Mouse (Mus musculus) CH12.LX (cell line): ENCODE measurements around the gene Ube2f. TPM values are rescaled to one million over a fixed set of nuclear protein-coding genes. Genes with fewer than 3 reads are reported as not detected.

Experiments used
- DNase-seq: peaks from one replicate; pipeline ENCODE4 v3.0.0-alpha.2; 2013; ENCODE audit errors: extremely low read depth
- H3K27ac ChIP-seq: 2 replicates; pipeline ENCODE4 v1.5.1; 2012; ENCODE audit warnings: low read depth, mild to moderate bottlenecking, control low read depth, moderate library complexity; ENCODE audit not compliant: insufficient read depth
- H3K27me3 ChIP-seq: replicated peaks from 2 replicates; pipeline ENCODE3; 2012; ENCODE audit warnings: inconsistent platforms
- H3K36me3 ChIP-seq, 2 experiments: replicated peaks in 1 of 2; 2 replicates each; pipeline versions ENCODE3 to v1.6.1; 2012; ENCODE audit warnings: inconsistent platforms in 1 of 2, low read length in 1 of 2, mild to moderate bottlenecking in 1 of 2, mixed read lengths in 1 of 2, moderate library complexity in 1 of 2; ENCODE audit not compliant: control insufficient read depth in 1 of 2, insufficient read depth in 1 of 2
- H3K4me1 ChIP-seq, 2 experiments: 2 replicates each; pipeline ENCODE4 v1.6.1; 2012; ENCODE audit warnings: inconsistent platforms in 1 of 2, moderate library complexity in 1 of 2; ENCODE audit not compliant: insufficient read depth in 2 of 2, control insufficient read depth in 1 of 2
- H3K4me2 ChIP-seq: 2 replicates; pipeline ENCODE4 v1.6.1; 2012; ENCODE audit warnings: low read depth, mild to moderate bottlenecking, control low read depth; ENCODE audit not compliant: poor library complexity, insufficient read depth, severe bottlenecking
- H3K4me3 ChIP-seq, 3 experiments: fragments of 150-350 bp in 1 of 3; sonication (generic) in 1 of 3; replicated peaks in 1 of 3; 2 replicates each; pipeline versions ENCODE3 to v1.5.1; 2011 to 2012; ENCODE audit warnings: low read depth in 2 of 3, low read length in 2 of 3, mild to moderate bottlenecking in 2 of 3, moderate library complexity in 2 of 3, control low read depth in 1 of 3, improper control_type of control experiment in 1 of 3, inconsistent platforms in 1 of 3, mixed read lengths in 1 of 3; ENCODE audit not compliant: poor library complexity in 1 of 3
- H3K79me2 ChIP-seq: replicated peaks from 2 replicates; pipeline ENCODE4 v1.6.1; 2012; ENCODE audit warnings: mild to moderate bottlenecking, moderate library complexity; ENCODE audit not compliant: control insufficient read depth, poor library complexity, insufficient read depth, severe bottlenecking; ENCODE audit errors: extremely low read depth
- H3K9ac ChIP-seq: 2 replicates; pipeline ENCODE4 v1.6.1; 2012; ENCODE audit warnings: low read depth, mild to moderate bottlenecking, control low read depth, moderate library complexity; ENCODE audit not compliant: insufficient read depth
- H3K9me3 ChIP-seq: replicated peaks from 2 replicates; pipeline ENCODE3; 2012; ENCODE audit warnings: low read length, inconsistent platforms, mixed read lengths
- CHD1 ChIP-seq: IDR thresholded peaks from 2 replicates; pipeline ENCODE4 v1.6.1; 2012; ENCODE audit warnings: low read depth, low read length, improper control_type of control experiment, inconsistent platforms
- CHD2 ChIP-seq: IDR thresholded peaks from 2 replicates; pipeline ENCODE4 v1.6.1; 2011; ENCODE audit warnings: low read length, improper control_type of control experiment
- CTCF ChIP-seq, 2 experiments: IDR thresholded peaks in 1 of 2; conservative IDR thresholded peaks in 1 of 2; 2 replicates each; pipeline ENCODE4 v1.5.1; 2011 to 2012; ENCODE audit warnings: low read depth in 2 of 2, low read length in 2 of 2, improper control_type of control experiment in 1 of 2, inconsistent platforms in 1 of 2, mild to moderate bottlenecking in 1 of 2, moderate library complexity in 1 of 2
- E2F4 ChIP-seq: IDR thresholded peaks from 2 replicates; pipeline ENCODE4 v1.6.1; 2011; ENCODE audit warnings: low read depth, low read length, improper control_type of control experiment; ENCODE audit not compliant: insufficient replicate concordance
- ELF1 ChIP-seq: IDR thresholded peaks from 2 replicates; pipeline ENCODE4 v1.6.1; 2014; ENCODE audit warnings: low read depth, mild to moderate bottlenecking, inconsistent platforms, low read length, improper control_type of control experiment
- EP300 ChIP-seq: IDR thresholded peaks from 2 replicates; pipeline ENCODE4 v1.6.1; 2011; ENCODE audit warnings: low read length, improper control_type of control experiment
- ETS1 ChIP-seq: conservative IDR thresholded peaks from 2 replicates; pipeline ENCODE4 v1.6.1; 2012; ENCODE audit warnings: low read depth, mild to moderate bottlenecking, inconsistent platforms, low read length, improper control_type of control experiment, moderate library complexity
- IRF4 ChIP-seq: IDR thresholded peaks from 2 replicates; pipeline ENCODE4 v1.6.1; 2014; ENCODE audit warnings: low read depth, mild to moderate bottlenecking, inconsistent platforms, low read length, improper control_type of control experiment
- JUND ChIP-seq: conservative IDR thresholded peaks from 2 replicates; pipeline ENCODE4 v1.6.1; 2011; ENCODE audit warnings: low read depth, low read length, improper control_type of control experiment
- MAX ChIP-seq: IDR thresholded peaks from 2 replicates; pipeline ENCODE4 v1.6.1; 2011; ENCODE audit warnings: low read length, improper control_type of control experiment
- MEF2A ChIP-seq: IDR thresholded peaks from 2 replicates; pipeline ENCODE4 v1.6.1; 2014; ENCODE audit warnings: low read depth, mild to moderate bottlenecking, inconsistent platforms, low read length, improper control_type of control experiment, borderline replicate concordance
- MYC ChIP-seq: IDR thresholded peaks from 2 replicates; pipeline ENCODE4 v1.6.1; 2011; ENCODE audit warnings: low read depth, mild to moderate bottlenecking, improper control_type of control experiment, low read length
- NRF1 ChIP-seq: IDR thresholded peaks from 2 replicates; pipeline ENCODE4 v1.6.1; 2014; ENCODE audit warnings: low read depth, mild to moderate bottlenecking, inconsistent platforms, low read length, improper control_type of control experiment, moderate library complexity
- PAX5 ChIP-seq: IDR thresholded peaks from 2 replicates; pipeline ENCODE4 v1.6.1; 2012; ENCODE audit warnings: low read length, inconsistent platforms, mixed read lengths
- POLR2A ChIP-seq: IDR thresholded peaks from 2 replicates; pipeline ENCODE4 v1.6.1; 2011; ENCODE audit warnings: low read depth, mild to moderate bottlenecking, improper control_type of control experiment, low read length
- POLR2AphosphoS2 ChIP-seq: IDR thresholded peaks from 2 replicates; pipeline ENCODE4 v1.6.1; 2011; ENCODE audit warnings: low read depth, low read length, improper control_type of control experiment
- RCOR1 ChIP-seq: conservative IDR thresholded peaks from 2 replicates; pipeline ENCODE4 v1.6.1; 2012; ENCODE audit warnings: low read depth, mild to moderate bottlenecking, inconsistent platforms, low read length, improper control_type of control experiment
- SIN3A ChIP-seq: IDR thresholded peaks from 2 replicates; pipeline ENCODE4 v1.6.1; 2012; ENCODE audit warnings: low read length, improper control_type of control experiment, inconsistent platforms
- SMC3 ChIP-seq: IDR thresholded peaks from 2 replicates; pipeline ENCODE4 v1.6.1; 2011; ENCODE audit warnings: low read depth, low read length, improper control_type of control experiment
- TBP ChIP-seq: conservative IDR thresholded peaks from 2 replicates; pipeline ENCODE4 v1.6.1; 2011; ENCODE audit warnings: low read depth, low read length, improper control_type of control experiment
- USF1 ChIP-seq: IDR thresholded peaks from 2 replicates; pipeline ENCODE4 v1.6.1; 2014; ENCODE audit warnings: low read depth, mild to moderate bottlenecking, inconsistent platforms, low read length, improper control_type of control experiment
- USF2 ChIP-seq: conservative IDR thresholded peaks from 2 replicates; pipeline ENCODE4 v1.6.1; 2011; ENCODE audit warnings: low read depth, low read length, improper control_type of control experiment
- ZC3H11A ChIP-seq: IDR thresholded peaks from 2 replicates; pipeline ENCODE4 v1.6.1; 2012; ENCODE audit warnings: low read depth, mild to moderate bottlenecking, inconsistent platforms, low read length, improper control_type of control experiment
- ZKSCAN1 ChIP-seq: IDR thresholded peaks from 2 replicates; pipeline ENCODE4 v1.6.1; 2012; ENCODE audit warnings: low read depth, inconsistent platforms, low read length, improper control_type of control experiment, borderline replicate concordance
- ZMIZ1 ChIP-seq: IDR thresholded peaks from 2 replicates; pipeline ENCODE4 v1.6.1; 2012; ENCODE audit warnings: low read depth, mild to moderate bottlenecking, inconsistent platforms, low read length, improper control_type of control experiment
- ZNF384 ChIP-seq: IDR thresholded peaks from 2 replicates; pipeline ENCODE4 v1.6.1; 2012; ENCODE audit warnings: low read depth, low read length, improper control_type of control experiment, inconsistent platforms
- dilution Hi-C: fragments of 300-500 bp; cut with MboI; formaldehyde crosslinking; loops from 2 replicates; pipeline ENCODE4 v1.14.3; 2020; ENCODE audit warnings: low sequenced_read_pairs; ENCODE audit not compliant: extremely low pct_unique_long_range_greater_than_20kb, extremely low pct_ligation_motif_present
- in situ Hi-C: fragments of 300-500 bp; cut with MboI; formaldehyde crosslinking; loops from 3 replicates; pipeline ENCODE4 v1.14.3; 2019; ENCODE audit warnings: low sequenced_read_pairs, low pct_ligation_motif_present, low pct_unique_long_range_greater_than_20kb, mixed read lengths
- polyA plus RNA-seq: library from polyadenylated mRNA; unstranded; fragments of >175 nt; gene quantifications from 2 replicates; pipeline ENCODE4 v1.2.1, GENCODE M21; 2012; ENCODE audit warnings: low read depth; ENCODE audit not compliant: insufficient read length
- total RNA-seq, 2 experiments: library from RNA; depleted of rRNA; stranded (reverse); fragments of 300-350 nt in 1 of 2; fragments of >200 nt in 1 of 2; gene quantifications; 2 replicates each; pipeline ENCODE4 v1.2.3; 2012 to 2014

Gene Ube2f
- total and polyA plus RNA-seq, 3 experiments = 30.3 to 70.5 (median 58.1) TPM

GRCm38 (mm10) chr1:91309366-91310085 is 59.4 kb downstream of the Ube2f start:
- Histone ChIP-seq H3K4me3 (no peak overlapping the region), H3K4me1 (peaks cover 3 to 31% of the 10 kb centered on the region in 2 experiments), H3K27me3 (no peaks in the 10 kb centered on the region), H3K4me2 (no peak overlapping the region), H3K79me2 (no peaks in the 10 kb centered on the region), H3K9me3 (no peaks in the 10 kb centered on the region), H3K36me3 (peaks cover 60 to 92% of the 10 kb centered on the region in 2 experiments), H3K27ac (no peak overlapping the region), H3K9ac (no peak overlapping the region)
- TF ChIP-seq ZKSCAN1 (no peak), ELF1 (no peak), CHD1 (no peak), MEF2A (no peak), POLR2A (no peak)
- in situ Hi-C loops = no loop called here
- dilution Hi-C loops = no loop called here
- DNase-seq = no peak

GRCm38 (mm10) chr1:91312273-91312672 is 62.2 kb downstream of the Ube2f start:
- Histone ChIP-seq H3K36me3 (peaks cover 53 to 93% of the 10 kb centered on the region in 2 experiments), H3K79me2 (no peaks in the 10 kb centered on the region)
- dilution Hi-C loops = no loop called here

GRCm38 (mm10) chr1:91313251-91313650 is 63.1 kb downstream of the Ube2f start:
- Histone ChIP-seq H3K36me3 (peaks cover 49 to 94% of the 10 kb centered on the region in 2 experiments), H3K9ac (no peak overlapping the region; the same call in 1 of the 2 replicates), H3K9me3 (no peaks in the 10 kb centered on the region), H3K27me3 (no peaks in the 10 kb centered on the region), H3K4me1 (peaks cover 3 to 31% of the 10 kb centered on the region in 2 experiments), H3K79me2 (no peaks in the 10 kb centered on the region), H3K4me3 (no peak overlapping the region), H3K27ac (peak overlapping the region; percentile 78), H3K4me2 (peak overlapping the region; percentile 9)
- dilution Hi-C loops = no loop called here
- in situ Hi-C loops = no loop called here
- DNase-seq = peak; percentile 53
- TF ChIP-seq SMC3 (no peak), ZC3H11A (no peak), ZKSCAN1 (no peak), USF1 (peak; percentile 67), MEF2A (peak; percentile 92), RCOR1 (no peak), ELF1 (no peak), MAX (no peak), PAX5 (no peak), TBP (no peak), ETS1 (peak; percentile 60), E2F4 (no peak), MYC (no peak), ZNF384 (peak; percentile 87), USF2 (no peak), IRF4 (peak; percentile 71), NRF1 (no peak), JUND (no peak), CHD2 (peak; percentile 77)

More at GRCm38 (mm10) chr1:91312273-91312672, 62.2 kb downstream of the Ube2f start:
- in situ Hi-C loops = no loop called here
- no peak overlapping the region for H3K4me3 ChIP-seq
- peaks cover 3 to 31% of the 10 kb centered on the region in 2 experiments for H3K4me1 ChIP-seq
- H3K9ac ChIP-seq = no peak overlapping the region
- H3K9me3 ChIP-seq = no peaks in the 10 kb centered on the region
- no peak overlapping the region for H3K4me2 ChIP-seq
- H3K27ac ChIP-seq = 0 out of 2 replicates have a peak overlapping the region, but pooled peaks have one; percentile 21
- no peak for DNase-seq
- no peaks in the 10 kb centered on the region for H3K27me3 ChIP-seq
- TF ChIP-seq USF2 (no peak), MAX (no peak), E2F4 (no peak), EP300 (no peak), ZMIZ1 (no peak), CTCF (conservative IDR thresholded peaks at IDR 0.05 in 1 of 2, IDR thresholded peaks at IDR 0.05 in 1 of 2; ENCODE audit: low read depth in 2 of 2, low read length in 2 of 2) (no peak), POLR2AphosphoS2 (no peak), SIN3A (no peak)
